Mouse (Mus musculus) bone marrow macrophage, adult 2 months (primary cell): Measurements from ENCODE around the gene Stip1. TPM values are rescaled to one million over a fixed set of nuclear protein-coding genes. Genes with fewer than 3 reads are reported as not detected.

Experiments
- H3K27ac ChIP-seq: 2 replicates; pipeline ENCODE4 v1.5.1; 2012; ENCODE audit warnings: low read depth, low read length; ENCODE audit not compliant: insufficient read depth
- H3K4me1 ChIP-seq: 2 replicates; pipeline ENCODE4 v1.6.1; 2012; ENCODE audit warnings: low read length; ENCODE audit not compliant: control insufficient read depth, insufficient read depth
- H3K4me3 ChIP-seq: 2 replicates; pipeline ENCODE4 v1.5.1; 2012; ENCODE audit warnings: mild to moderate bottlenecking, low read length, moderate library complexity; ENCODE audit not compliant: insufficient read depth
- CTCF ChIP-seq: IDR thresholded peaks from 2 replicates; pipeline ENCODE4 v1.5.1; 2012; ENCODE audit warnings: low read depth, mild to moderate bottlenecking, low read length, moderate library complexity
- POLR2A ChIP-seq: IDR thresholded peaks from 2 replicates; pipeline ENCODE4 v1.6.1; 2012; ENCODE audit warnings: mild to moderate bottlenecking, low read depth, low read length, borderline replicate concordance
- polyA plus RNA-seq: library from polyadenylated mRNA; stranded (reverse); fragments of >200 nt; gene quantifications from 2 replicates; pipeline ENCODE4 v1.2.4, GENCODE M21; 2012; ENCODE audit not compliant: missing spikeins, insufficient read depth, insufficient read length

The Stip1 gene
- polyA plus RNA-seq, 1 experiment, result 56.2 TPM

GRCm38 (mm10) chr19:7073997-7074781 lies 34.4 kb upstream of the Stip1 start:
- TF ChIP-seq CTCF (no peak), POLR2A (no peak)
- Histone ChIP-seq H3K4me3 (no peak overlapping the region), H3K4me1 (peaks cover 2% of the 10 kb centered on the region; the same call in 1 of the 2 replicates), H3K27ac (no peak overlapping the region)

- no peak for TF ChIP-seq POLR2A
- no peak for TF ChIP-seq CTCF
- Histone ChIP-seq H3K4me3 (no peak overlapping the region), H3K4me1 (peaks cover 2% of the 10 kb centered on the region; the same call in 1 of the 2 replicates), H3K27ac (no peak overlapping the region)
These were observed 32.5 kb upstream of the Stip1 start for GRCm38 (mm10) chr19:7072221-7072620.

GRCm38 (mm10) chr19:7070775-7071174 lies 31.0 kb upstream of the Stip1 start:
- TF ChIP-seq CTCF (no peak), POLR2A (no peak)
- Histone ChIP-seq H3K4me1 (peaks cover 12% of the 10 kb centered on the region), H3K4me3 (no peak overlapping the region), H3K27ac (no peak overlapping the region)

- Histone ChIP-seq H3K27ac (no peak overlapping the region), H3K4me3 (no peak overlapping the region), H3K4me1 (peaks cover 12% of the 10 kb centered on the region)
- TF ChIP-seq CTCF, result no peak
- no peak for TF ChIP-seq POLR2A
These were observed 30.3 kb upstream of the Stip1 start for GRCm38 (mm10) chr19:7069781-7070763.

GRCm38 (mm10) chr19:7068661-7069531 lies 29.1 kb upstream of the Stip1 start:
- TF ChIP-seq CTCF, result no peak
- TF ChIP-seq POLR2A, result no peak
- H3K27ac ChIP-seq, result no peak overlapping the region
- H3K4me1 ChIP-seq, result peaks cover 12% of the 10 kb centered on the region
- no peak overlapping the region for H3K4me3 ChIP-seq

- TF ChIP-seq CTCF (peak; percentile 85), POLR2A (no peak)
- Histone ChIP-seq H3K4me3 (no peak overlapping the region), H3K27ac (no peak overlapping the region), H3K4me1 (peaks cover 12% of the 10 kb centered on the region)
These were observed 28.4 kb upstream of the Stip1 start for GRCm38 (mm10) chr19:7068136-7068535.

DNA sequence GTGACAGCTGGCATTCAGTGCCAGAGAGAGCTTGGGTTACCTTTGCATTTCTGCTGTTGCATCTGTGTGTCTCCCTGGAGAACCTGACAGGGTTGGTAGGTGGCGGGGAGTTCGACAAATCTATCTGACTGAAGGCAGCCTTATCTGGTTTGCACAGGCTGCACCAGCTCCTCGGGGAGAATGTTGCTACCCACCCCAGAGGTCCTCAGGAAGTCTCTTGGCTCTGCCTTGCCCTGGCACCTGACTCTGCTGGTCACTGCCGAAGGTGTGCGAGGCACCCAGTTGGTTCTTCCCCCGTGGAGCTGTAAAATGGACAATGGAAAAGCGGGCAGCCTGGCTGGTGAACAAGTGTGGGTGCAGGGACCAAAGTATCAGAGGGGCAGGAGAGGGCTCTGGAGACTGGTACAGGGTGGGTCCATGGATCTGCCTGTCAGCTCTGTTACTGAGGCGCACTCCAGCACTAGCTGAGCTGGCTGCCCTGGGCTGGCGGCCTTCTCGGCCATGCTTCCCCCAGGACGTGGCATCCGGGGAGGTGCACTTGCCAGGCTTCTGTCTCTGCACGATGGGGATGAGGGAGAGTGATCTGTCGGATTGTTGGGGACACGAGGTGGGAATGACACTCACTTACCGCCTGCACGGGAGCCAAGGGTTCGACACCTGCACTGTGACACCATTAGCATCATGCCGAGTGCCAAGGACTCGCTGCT lies 27.7 kb upstream of the Stip1 start:
- Histone ChIP-seq H3K4me1 (peaks cover 12% of the 10 kb centered on the region), H3K4me3 (no peak overlapping the region), H3K27ac (no peak overlapping the region)
- TF ChIP-seq CTCF (no peak), POLR2A (no peak)

GRCm38 (mm10) chr19:7066828-7067342 lies 27.1 kb upstream of the Stip1 start:
- Histone ChIP-seq H3K4me1 (peaks cover 12% of the 10 kb centered on the region), H3K27ac (0 out of 2 replicates have a peak overlapping the region, but pooled peaks have one; percentile 4), H3K4me3 (no peak overlapping the region)
- TF ChIP-seq CTCF, result no peak
- TF ChIP-seq POLR2A, result no peak
